Mouse (Mus musculus) MEL (cell line): ENCODE results near the gene Unc13d. TPM values are rescaled to one million over a fixed set of nuclear protein-coding genes. Genes with fewer than 3 reads are reported as not detected.

ENCODE experiments used
- DNase-seq: peaks from one replicate; pipeline ENCODE4 v3.0.0; 2011; ENCODE audit warnings: low read depth, low spot score
- H3K27ac ChIP-seq: 2 replicates; pipeline ENCODE4 v1.5.1; 2012; ENCODE audit warnings: low read depth, mild to moderate bottlenecking, control low read depth, low read length, moderate library complexity; ENCODE audit not compliant: control insufficient read depth
- H3K27me3 ChIP-seq, 2 experiments: fragments of 150-350 bp in 1 of 2; sonication (generic) in 1 of 2; 2 replicates each; pipeline ENCODE4 v1.6.1; 2012; ENCODE audit warnings: low read length in 2 of 2, mild to moderate bottlenecking in 2 of 2, improper control_type of control experiment in 1 of 2, moderate library complexity in 1 of 2; ENCODE audit not compliant: insufficient read depth in 2 of 2, control insufficient read depth in 1 of 2
- H3K36me3 ChIP-seq, 2 experiments: 2 replicates each; pipeline ENCODE4 v1.6.1; 2012 to 2014; ENCODE audit warnings: low read length in 2 of 2, improper control_type of control experiment in 1 of 2, inconsistent platforms in 1 of 2, mild to moderate bottlenecking in 1 of 2; ENCODE audit not compliant: insufficient read depth in 2 of 2, control insufficient read depth in 1 of 2
- H3K4me1 ChIP-seq, 2 experiments: fragments of 150-350 bp in 1 of 2; sonication (generic) in 1 of 2; 2 replicates each; pipeline ENCODE4 v1.6.1; 2012; ENCODE audit warnings: low read length in 2 of 2, improper control_type of control experiment in 1 of 2, mild to moderate bottlenecking in 1 of 2; ENCODE audit not compliant: insufficient read depth in 2 of 2, control insufficient read depth in 1 of 2
- H3K4me3 ChIP-seq, 2 experiments: fragments of 150-350 bp in 1 of 2; sonication (generic) in 1 of 2; 2 replicates each; pipeline ENCODE4 v1.5.1; 2012; ENCODE audit warnings: low read depth in 2 of 2, low read length in 2 of 2, mild to moderate bottlenecking in 2 of 2, moderate library complexity in 2 of 2, control low read depth in 1 of 2, improper control_type of control experiment in 1 of 2; ENCODE audit not compliant: control insufficient read depth in 1 of 2, insufficient read depth in 1 of 2
- H3K79me2 ChIP-seq: 2 replicates; pipeline ENCODE4 v1.6.1; 2012; ENCODE audit warnings: mild to moderate bottlenecking, low read length, moderate library complexity; ENCODE audit not compliant: control insufficient read depth, poor library complexity, insufficient read depth
- H3K9ac ChIP-seq: 2 replicates; pipeline ENCODE4 v1.6.1; 2012; ENCODE audit warnings: low read depth, mild to moderate bottlenecking, control low read depth, low read length, moderate library complexity; ENCODE audit not compliant: control insufficient read depth, poor library complexity, severe bottlenecking
- H3K9me3 ChIP-seq: fragments of 150-350 bp; sonication (generic); replicated peaks from 2 replicates; pipeline ENCODE4 v1.6.1; 2012; ENCODE audit warnings: mild to moderate bottlenecking, low read length, improper control_type of control experiment, moderate library complexity; ENCODE audit not compliant: insufficient read depth
- BHLHE40 ChIP-seq: IDR thresholded peaks from 2 replicates; pipeline ENCODE4 v1.6.1; 2012; ENCODE audit warnings: low read depth, mild to moderate bottlenecking, inconsistent platforms, low read length, improper control_type of control experiment, borderline replicate concordance
- JUND ChIP-seq: IDR thresholded peaks from 2 replicates; pipeline ENCODE4 v1.6.1; 2011; ENCODE audit warnings: low read depth, mild to moderate bottlenecking, improper control_type of control experiment, low read length
- MAX ChIP-seq: IDR thresholded peaks from 2 replicates; pipeline ENCODE4 v1.6.1; 2011; ENCODE audit warnings: low read length, improper control_type of control experiment
- MXI1 ChIP-seq: IDR thresholded peaks from 2 replicates; pipeline ENCODE4 v1.6.1; 2011; ENCODE audit warnings: mild to moderate bottlenecking, low read depth, low read length, improper control_type of control experiment
- NRF1 ChIP-seq: IDR thresholded peaks from 2 replicates; pipeline ENCODE4 v1.6.1; 2014; ENCODE audit warnings: low read depth, mild to moderate bottlenecking, inconsistent platforms, low read length, improper control_type of control experiment, moderate library complexity; ENCODE audit not compliant: poor library complexity, insufficient read depth, severe bottlenecking
- POLR2A ChIP-seq, 2 experiments: IDR thresholded peaks; 2 replicates each; pipeline ENCODE4 v1.6.1; 2011 to 2012; ENCODE audit warnings: low read length in 2 of 2, mild to moderate bottlenecking in 2 of 2, control low read depth in 1 of 2, improper control_type of control experiment in 1 of 2, low read depth in 1 of 2, moderate library complexity in 1 of 2; ENCODE audit not compliant: control insufficient read depth in 1 of 2, insufficient read depth in 1 of 2, poor library complexity in 1 of 2
- POLR2AphosphoS2 ChIP-seq: IDR thresholded peaks from 2 replicates; pipeline ENCODE4 v1.6.1; 2011; ENCODE audit warnings: low read length, improper control_type of control experiment
- RCOR1 ChIP-seq: IDR thresholded peaks from 2 replicates; pipeline ENCODE4 v1.6.1; 2012; ENCODE audit warnings: low read depth, mild to moderate bottlenecking, inconsistent platforms, low read length, improper control_type of control experiment
- SIN3A ChIP-seq: IDR thresholded peaks from 2 replicates; pipeline ENCODE4 v1.6.1; 2012; ENCODE audit warnings: low read length, improper control_type of control experiment, inconsistent platforms
- TBP ChIP-seq: IDR thresholded peaks from 2 replicates; pipeline ENCODE4 v1.8.0; 2011; ENCODE audit warnings: low read depth, low read length, improper control_type of control experiment
- UBTF ChIP-seq: IDR thresholded peaks from 2 replicates; pipeline ENCODE4 v1.6.1; 2012; ENCODE audit warnings: low read depth, mild to moderate bottlenecking, inconsistent platforms, low read length, improper control_type of control experiment, moderate library complexity, borderline replicate concordance; ENCODE audit not compliant: insufficient read depth
- USF1 ChIP-seq: IDR thresholded peaks from 2 replicates; pipeline ENCODE4 v1.6.1; 2014; ENCODE audit warnings: low read depth, mild to moderate bottlenecking, inconsistent platforms, low read length, improper control_type of control experiment, moderate library complexity
- ZC3H11A ChIP-seq: IDR thresholded peaks from 2 replicates; pipeline ENCODE4 v1.6.1; 2012; ENCODE audit warnings: low read depth, mild to moderate bottlenecking, inconsistent platforms, low read length, improper control_type of control experiment
- ZMIZ1 ChIP-seq: IDR thresholded peaks from 2 replicates; pipeline ENCODE4 v1.6.1; 2012; ENCODE audit warnings: low read depth, mild to moderate bottlenecking, inconsistent platforms, low read length, improper control_type of control experiment, moderate library complexity
- ZNF384 ChIP-seq: IDR thresholded peaks from 2 replicates; pipeline ENCODE4 v1.6.1; 2012; ENCODE audit warnings: low read depth, mild to moderate bottlenecking, inconsistent platforms, low read length, improper control_type of control experiment
- polyA plus RNA-seq, 2 experiments: library from polyadenylated mRNA; stranded (reverse) in 1 of 2; unstranded in 1 of 2; fragments of >175 nt in 1 of 2; fragments of >200 nt in 1 of 2; gene quantifications; 2 replicates each; pipeline versions ENCODE4 v1.2.1 to v1.2.4; 2012; ENCODE audit warnings: low replicate concordance in 2 of 2, low read depth in 1 of 2; ENCODE audit not compliant: insufficient read length in 2 of 2, insufficient read depth in 1 of 2, missing spikeins in 1 of 2
- total RNA-seq: library from RNA; depleted of rRNA; stranded (reverse); fragments of 300-350 nt; gene quantifications from 2 replicates; pipeline ENCODE4 v1.2.3, GENCODE M21; 2012

Gene Unc13d
- total and polyA plus RNA-seq, 3 experiments, result 115 to 146 TPM; not detected in 1

DNA sequence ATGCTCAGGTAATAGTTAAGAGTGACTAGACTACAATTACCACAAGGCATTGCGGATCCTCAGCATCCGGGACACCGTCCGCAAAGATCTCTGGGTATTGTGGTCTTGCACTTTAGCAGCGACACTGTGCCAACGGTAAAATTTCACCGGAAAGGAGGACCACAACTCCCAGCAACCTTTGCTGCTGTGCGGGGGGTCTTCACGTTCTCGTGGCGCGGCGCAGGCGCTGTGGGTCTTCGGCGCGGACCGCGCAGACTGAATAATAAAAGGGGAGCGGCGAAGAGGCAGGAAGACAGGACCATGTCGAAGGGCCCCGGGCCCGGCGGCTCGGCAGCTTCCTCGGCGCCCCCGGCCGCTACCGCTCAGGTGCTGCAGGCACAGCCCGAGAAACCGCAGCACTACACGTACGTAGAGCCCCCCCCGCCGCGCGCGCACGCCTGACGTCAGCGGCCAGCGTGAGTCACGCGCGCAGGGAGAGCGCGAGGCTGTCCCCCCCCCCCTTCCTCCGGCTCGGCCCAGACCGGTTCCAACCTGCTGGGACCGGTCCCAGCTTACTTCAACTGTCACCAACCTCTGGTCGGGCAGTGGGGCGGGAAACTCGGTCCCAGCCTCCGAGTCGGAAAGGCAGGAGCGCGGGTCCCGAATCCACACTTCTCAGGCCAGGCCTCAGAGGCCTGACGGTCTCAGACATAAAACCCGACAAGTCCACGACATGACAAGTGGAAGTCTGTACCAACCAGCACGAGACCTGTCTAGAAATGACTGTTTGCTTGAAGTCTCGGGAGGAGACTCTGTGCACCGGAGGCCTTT is 47.5 kb downstream of the Unc13d start, which contains the start of gene Unk (continued):
- TF ChIP-seq NRF1 (peak; percentile 97), UBTF (0 out of 2 replicates have a peak, but pooled peaks have one; percentile 9), SIN3A (peak; percentile 77), ZNF384 (0 out of 2 replicates have a peak, but pooled peaks have one; percentile 14), POLR2AphosphoS2 (no peak; the same call in 1 of the 2 replicates), ZC3H11A (no peak), MXI1 (peak; percentile 87)

DNA sequence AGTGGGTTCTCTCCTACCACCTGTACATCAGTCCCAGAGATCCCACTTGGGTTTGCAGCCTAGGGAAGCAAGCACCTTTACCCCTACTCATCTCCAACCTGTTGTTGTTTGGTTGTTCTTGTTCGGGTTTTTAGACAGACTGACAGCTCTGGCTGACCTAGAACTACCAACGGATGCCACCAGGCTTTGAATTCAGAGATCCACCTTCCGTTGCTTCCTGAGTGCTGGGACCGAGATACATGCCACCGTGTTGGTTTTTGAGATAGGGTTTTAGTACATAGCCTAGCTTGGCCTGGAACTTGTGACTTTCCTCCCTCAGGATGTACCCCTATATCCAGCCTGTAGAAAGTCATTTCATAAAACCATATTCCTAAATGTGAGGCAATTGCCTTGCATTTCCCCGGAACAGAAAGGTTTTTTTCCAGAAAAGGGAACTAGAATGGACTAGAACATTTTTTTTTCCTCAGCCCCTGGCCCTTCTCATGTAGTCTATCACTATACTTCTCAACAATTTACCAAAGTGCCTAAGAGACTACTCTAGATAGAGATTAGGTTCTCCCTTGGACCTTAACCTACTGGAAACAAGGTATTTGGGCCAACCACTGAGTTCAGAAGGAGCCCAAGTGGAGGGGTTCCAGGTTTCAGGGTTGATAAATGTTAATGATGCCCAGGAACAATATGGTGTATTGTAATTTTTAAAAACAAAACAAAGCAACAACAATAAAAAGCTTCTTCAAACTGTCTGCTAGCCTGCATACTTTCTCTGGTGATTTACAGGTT is 48.5 kb downstream of the Unc13d start:
- H3K36me3 ChIP-seq, result peaks cover 0 to 31% of the 10 kb centered on the region in 2 experiments; a peak in 2 of 4 replicates
- DNase-seq, result peak; percentile 77
- TF ChIP-seq USF1, result no peak
- no peak for TF ChIP-seq MAX
- no peak for TF ChIP-seq POLR2AphosphoS2
- TF ChIP-seq SIN3A, result no peak
- 0 out of 2 replicates have a peak, but pooled peaks have one; percentile 33 for TF ChIP-seq JUND
- TF ChIP-seq NRF1, result no peak
- peak; percentile 86 for TF ChIP-seq ZNF384
- TF ChIP-seq RCOR1, result no peak
- no peak; the same call in none of the 2 replicates for TF ChIP-seq ZMIZ1
- TF ChIP-seq POLR2A (IDR thresholded peaks at IDR 0.05; ENCODE audit: control insufficient read depth in 1 of 2, insufficient read depth in 1 of 2, low read depth in 1 of 2, low read length in 2 of 2, poor library complexity in 1 of 2), result no peak; a peak in 1 of 4 replicates
- no peak; the same call in 1 of the 2 replicates for TF ChIP-seq TBP
- TF ChIP-seq BHLHE40, result no peak
- H3K4me3 ChIP-seq, result peak overlapping the region; percentile 74 to 87
- peak overlapping the region; percentile 61 for H3K27ac ChIP-seq
- H3K27me3 ChIP-seq, result no peaks in the 10 kb centered on the region
- peaks cover 33% of the 10 kb centered on the region for H3K79me2 ChIP-seq
- peaks cover 11 to 30% of the 10 kb centered on the region in 2 experiments; a peak in 3 of 4 replicates for H3K4me1 ChIP-seq
- H3K9me3 ChIP-seq, result no peaks in the 10 kb centered on the region
- peak overlapping the region; percentile 76 for H3K9ac ChIP-seq
